Mouse (Mus musculus) brain, embryonic 18.5 days (tissue): Measurements from ENCODE around the gene Tm9sf3.

Experiments
- DNase-seq: peaks from one replicate; pipeline ENCODE4 v3.0.0-alpha.2; 2012; ENCODE audit warnings: low read depth, low spot score

The Tm9sf3 gene

GRCm38 (mm10) chr19:41262712-41263629 lies 826 bp downstream of the Tm9sf3 start:
- no peak for DNase-seq

GRCm38 (mm10) chr19:41260736-41261135 lies 3.1 kb downstream of the Tm9sf3 start:
- DNase-seq = no peak

- no peak for DNase-seq
Measured at GRCm38 (mm10) chr19:41259256-41259655, 4.5 kb downstream of the Tm9sf3 start.

- no peak for DNase-seq
Measured at GRCm38 (mm10) chr19:41258707-41259106, 5.1 kb downstream of the Tm9sf3 start.

GRCm38 (mm10) chr19:41254584-41254983 lies 9.2 kb downstream of the Tm9sf3 start:
- DNase-seq = no peak

- DNase-seq = no peak
Measured at GRCm38 (mm10) chr19:41248968-41249367, 14.8 kb downstream of the Tm9sf3 start.

GRCm38 (mm10) chr19:41248271-41248670 lies 15.5 kb downstream of the Tm9sf3 start:
- no peak for DNase-seq

- no peak for DNase-seq
Measured at GRCm38 (mm10) chr19:41246271-41246670, 17.5 kb downstream of the Tm9sf3 start.

- no peak for DNase-seq
Measured at GRCm38 (mm10) chr19:41244581-41244980, 19.2 kb downstream of the Tm9sf3 start.

GRCm38 (mm10) chr19:41241997-41242396 lies 21.8 kb downstream of the Tm9sf3 start:
- no peak for DNase-seq

GRCm38 (mm10) chr19:41233698-41234097 lies 30.1 kb downstream of the Tm9sf3 start:
- no peak for DNase-seq

- DNase-seq = no peak
Measured at GRCm38 (mm10) chr19:41208326-41208725, 55.5 kb downstream of the Tm9sf3 start.

GRCm38 (mm10) chr19:41206811-41207344 lies 56.9 kb downstream of the Tm9sf3 start, which contains the start of gene Tll2:
Tll2 (minus strand) TSS chr19:41206835.
- DNase-seq = no peak

- no peak for DNase-seq
Measured at GRCm38 (mm10) chr19:41206041-41206810, 57.6 kb downstream of the Tm9sf3 start.

- no peak for DNase-seq
Measured at GRCm38 (mm10) chr19:41204159-41205081, 59.4 kb downstream of the Tm9sf3 start.

- peak; percentile 30 for DNase-seq
Measured at GRCm38 (mm10) chr19:41197606-41198005, 66.2 kb downstream of the Tm9sf3 start.

- no peak for DNase-seq
Measured at GRCm38 (mm10) chr19:41193379-41193778, 70.4 kb downstream of the Tm9sf3 start.

GRCm38 (mm10) chr19:41192953-41193352 lies 70.8 kb downstream of the Tm9sf3 start:
- no peak for DNase-seq

GRCm38 (mm10) chr19:41191724-41192123 lies 72.1 kb downstream of the Tm9sf3 start:
- no peak for DNase-seq

GRCm38 (mm10) chr19:41190876-41191434 lies 72.8 kb downstream of the Tm9sf3 start:
- DNase-seq = no peak

- no peak for DNase-seq
Measured at GRCm38 (mm10) chr19:41177331-41177730, 86.5 kb downstream of the Tm9sf3 start.
